Mouse (Mus musculus) lung, postnatal 25 days (tissue): Measurements from ENCODE around the gene Olfr205.
"Not testable (repeated sequence)": the region's sequence is repeated elsewhere in the genome, so short reads cannot be mapped to it uniquely, and the experiment has no call there.

Experiments used
- DNase-seq: peaks from one replicate; pipeline ENCODE4 v3.0.0; 2022; ENCODE audit warnings: low spot score

The Olfr205 gene

DNA sequence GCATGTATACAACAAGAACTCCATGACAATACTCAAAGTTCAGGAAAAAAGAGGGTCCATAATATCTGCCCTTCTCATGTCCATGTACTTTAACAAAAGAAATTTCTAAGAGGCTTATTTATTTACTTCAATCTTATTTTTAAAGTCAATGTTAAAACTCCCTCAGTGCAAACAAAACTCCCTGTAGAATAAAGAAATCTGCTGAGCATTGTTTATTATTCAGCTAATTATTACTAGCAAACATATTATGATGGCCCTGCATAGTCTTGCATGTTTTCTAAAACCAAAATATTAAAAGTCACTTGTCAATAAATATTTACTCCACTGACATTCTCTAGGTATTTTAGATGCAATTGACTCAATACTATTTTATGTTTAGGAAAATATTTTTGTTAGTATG, at the start of gene Olfr205:
Olfr205 (minus strand) TSS at position 101 of the 400 bp plus-strand sequence.
- no peak for DNase-seq

DNA sequence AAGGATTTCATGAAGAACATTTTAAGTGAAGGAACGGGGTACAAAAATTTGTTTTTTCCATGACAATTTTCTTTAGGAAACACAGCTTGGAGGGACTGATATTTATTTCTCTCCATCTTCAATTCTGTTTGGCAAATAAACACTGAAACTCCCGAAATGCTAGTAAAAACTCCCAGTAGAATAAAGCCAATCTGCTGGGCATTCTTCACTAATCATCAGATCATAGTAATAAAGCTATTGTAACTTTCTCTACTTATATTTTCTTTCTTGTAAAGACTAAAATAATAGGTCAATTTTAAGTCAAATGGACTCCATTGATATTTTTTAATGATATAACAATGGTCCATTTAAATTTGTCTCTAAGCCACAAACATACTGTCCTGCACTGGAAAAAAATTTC, 33.0 kb upstream of the Olfr205 start, which contains the start of gene Olfr209:
Olfr209 (minus strand) TSS at position 101 of the 400 bp plus-strand sequence.
- no peak for DNase-seq

DNA sequence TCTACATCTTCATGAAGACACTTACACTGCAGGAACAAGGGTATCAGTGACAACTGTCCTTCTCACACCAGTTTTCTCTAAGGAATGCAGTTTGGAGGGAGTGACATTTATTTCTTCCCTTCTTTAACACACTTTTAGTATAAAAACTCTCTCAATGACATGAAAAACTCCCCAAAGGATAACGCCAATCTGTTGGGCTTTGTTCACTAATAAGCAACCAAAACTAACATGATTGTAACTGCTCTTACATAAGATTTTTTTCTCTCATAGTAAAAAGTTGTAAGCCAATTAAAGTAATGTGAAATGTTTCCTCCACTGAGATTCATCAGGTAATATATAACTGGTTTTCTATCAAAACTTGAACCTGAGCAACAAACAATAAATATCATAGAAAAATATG, 18.2 kb upstream of the Olfr205 start, which contains the start of gene Olfr206:
Olfr206 (minus strand) TSS at position 101 of the 400 bp plus-strand sequence.
- DNase-seq, result no peak

DNA sequence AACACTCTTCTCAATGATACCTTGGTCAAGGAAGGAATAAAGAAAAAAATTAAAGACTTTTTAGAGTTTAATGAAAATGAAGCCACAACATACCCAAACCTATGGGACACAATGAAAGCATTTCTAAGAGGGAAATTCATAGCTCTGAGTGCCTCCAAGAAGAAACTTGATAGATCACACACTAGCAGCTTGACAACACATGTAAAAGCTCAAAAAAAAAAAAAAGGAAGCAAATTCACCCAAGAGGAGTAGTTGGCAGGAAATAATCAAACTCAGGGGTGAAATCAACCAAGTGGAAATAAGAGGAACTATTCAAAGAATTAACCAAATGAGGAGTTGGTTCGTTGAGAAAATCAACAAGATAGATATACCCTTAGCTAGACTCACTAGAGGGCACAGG, 7.7 kb downstream of the Olfr205 start:
- not testable (repeated sequence) for DNase-seq

DNA sequence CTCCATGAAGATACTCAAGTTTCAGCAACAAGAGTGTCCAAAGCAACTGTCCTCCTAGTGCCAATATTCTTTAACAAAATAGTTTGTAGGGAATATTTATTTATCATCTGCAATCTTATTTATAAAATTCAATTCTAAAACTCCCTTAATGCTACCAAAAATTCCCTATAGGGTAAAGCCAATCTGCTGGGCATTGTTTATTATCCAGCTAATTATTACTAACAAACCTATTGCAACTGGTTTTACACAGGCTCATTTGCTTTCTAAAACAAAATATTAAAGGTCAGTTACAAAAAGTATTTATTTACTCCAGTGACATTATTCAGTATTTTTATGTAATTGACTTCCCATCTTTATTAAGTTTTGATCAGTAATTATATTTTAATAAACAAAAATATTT, 12.8 kb downstream of the Olfr205 start, which contains the start of gene Olfr204:
Olfr204 (minus strand) TSS at position 101 of the 400 bp plus-strand sequence.
- no peak for DNase-seq

DNA sequence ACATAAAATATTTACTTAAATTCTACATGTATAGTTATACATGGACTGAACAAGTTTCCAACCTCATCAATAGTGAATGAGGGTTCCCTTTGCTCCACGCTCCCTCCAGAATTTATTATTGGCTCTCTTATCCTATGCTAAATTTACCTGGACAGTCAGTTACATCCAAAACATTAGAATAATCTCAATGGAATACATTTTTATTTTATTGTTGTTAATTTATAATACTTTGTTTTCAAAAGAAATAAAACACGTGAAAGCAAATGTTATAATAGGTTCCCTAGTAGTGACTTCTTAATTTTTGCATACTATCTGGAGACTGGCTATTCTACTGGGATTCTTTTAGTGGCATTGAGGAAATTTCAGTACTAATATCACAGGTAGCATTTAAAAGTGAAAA, 32.4 kb downstream of the Olfr205 start, which contains the start of gene Olfr203:
Olfr203 (plus strand) TSS at position 301 of the 400 bp plus-strand sequence.
- DNase-seq, result no peak

DNA sequence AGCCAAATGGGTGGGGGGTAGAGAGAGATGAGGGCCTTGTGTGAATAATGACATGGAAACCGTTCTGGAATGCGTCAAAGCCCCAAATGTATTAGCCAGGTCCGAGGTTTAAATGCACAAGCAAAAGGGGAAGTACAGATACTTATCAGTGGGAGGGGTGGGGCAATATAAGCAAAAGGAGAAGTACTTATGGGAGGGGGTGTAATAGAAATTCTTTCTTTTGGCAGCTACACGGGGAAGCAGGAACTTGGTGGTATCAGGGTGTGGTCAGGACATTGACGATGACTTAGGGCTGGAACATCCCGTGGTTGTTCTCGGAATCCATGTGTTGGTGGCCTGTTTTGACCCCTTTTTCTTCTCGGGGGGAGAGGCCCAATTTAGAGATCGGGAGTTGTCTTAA, 43.4 kb downstream of the Olfr205 start:
- DNase-seq, result not testable (repeated sequence)

DNA sequence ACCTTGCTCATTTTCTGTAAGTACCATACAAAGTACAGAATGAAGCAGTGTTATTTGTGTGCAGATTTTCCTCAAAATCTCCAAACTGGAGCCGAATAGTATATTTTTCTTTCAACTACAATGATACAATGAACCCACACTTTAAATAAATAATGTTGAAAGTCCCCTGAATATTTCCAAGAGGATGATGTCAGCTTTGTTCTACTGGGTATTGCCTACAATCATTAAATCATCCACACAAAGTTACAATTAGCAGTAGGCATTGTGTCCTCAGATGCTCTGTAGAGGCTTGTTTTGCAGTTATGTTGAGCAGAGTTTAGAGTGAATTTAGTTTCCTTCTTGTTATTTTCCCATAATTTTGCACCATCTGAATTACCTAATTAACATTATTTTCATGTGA, 44.2 kb downstream of the Olfr205 start, which contains the start of gene Olfr202:
Olfr202 (minus strand) TSS at position 101 of the 400 bp plus-strand sequence.
- no peak for DNase-seq

DNA sequence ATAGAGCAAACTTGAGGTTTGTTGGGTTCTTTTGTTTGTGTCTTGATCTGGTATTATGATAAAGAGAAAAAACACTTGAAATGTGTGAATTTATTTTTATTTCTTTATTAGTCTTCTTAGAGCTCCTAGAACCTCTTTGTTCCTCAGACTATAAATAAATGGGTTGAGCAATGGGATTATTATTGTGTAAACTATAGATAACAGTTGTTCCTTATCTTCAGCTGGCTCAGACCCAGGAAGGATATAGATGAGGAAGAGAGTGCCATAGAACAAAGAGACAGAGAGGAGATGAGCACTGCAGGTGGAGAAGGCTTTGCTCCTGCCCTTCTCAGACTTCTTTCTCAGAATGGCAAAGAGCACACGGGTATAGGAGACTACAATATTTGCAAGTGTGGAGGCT, 47.5 kb downstream of the Olfr205 start:
- DNase-seq, result no peak

DNA sequence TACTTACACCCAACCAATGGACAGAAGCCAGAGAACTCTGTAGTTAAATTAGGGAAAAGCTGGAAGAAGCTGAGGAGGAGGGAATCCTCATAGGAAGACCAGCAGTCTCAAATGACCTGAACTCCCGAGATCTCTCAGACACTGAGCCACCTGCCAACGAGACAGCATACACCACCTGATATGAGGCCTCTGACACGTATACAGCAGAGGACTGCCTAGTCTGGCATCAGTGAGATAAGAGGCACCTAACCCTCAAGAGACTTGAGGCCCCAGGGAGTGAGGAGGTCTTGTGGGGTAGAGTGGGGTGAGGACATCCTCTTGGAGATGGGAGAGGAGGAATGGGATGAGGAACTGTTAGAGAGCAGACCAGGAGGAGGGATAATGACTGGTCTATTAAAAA, 50.4 kb downstream of the Olfr205 start:
- no peak for DNase-seq
